9 mouse cellular contexts compared by ENCODE assay signal in the genomic region with DNA sequence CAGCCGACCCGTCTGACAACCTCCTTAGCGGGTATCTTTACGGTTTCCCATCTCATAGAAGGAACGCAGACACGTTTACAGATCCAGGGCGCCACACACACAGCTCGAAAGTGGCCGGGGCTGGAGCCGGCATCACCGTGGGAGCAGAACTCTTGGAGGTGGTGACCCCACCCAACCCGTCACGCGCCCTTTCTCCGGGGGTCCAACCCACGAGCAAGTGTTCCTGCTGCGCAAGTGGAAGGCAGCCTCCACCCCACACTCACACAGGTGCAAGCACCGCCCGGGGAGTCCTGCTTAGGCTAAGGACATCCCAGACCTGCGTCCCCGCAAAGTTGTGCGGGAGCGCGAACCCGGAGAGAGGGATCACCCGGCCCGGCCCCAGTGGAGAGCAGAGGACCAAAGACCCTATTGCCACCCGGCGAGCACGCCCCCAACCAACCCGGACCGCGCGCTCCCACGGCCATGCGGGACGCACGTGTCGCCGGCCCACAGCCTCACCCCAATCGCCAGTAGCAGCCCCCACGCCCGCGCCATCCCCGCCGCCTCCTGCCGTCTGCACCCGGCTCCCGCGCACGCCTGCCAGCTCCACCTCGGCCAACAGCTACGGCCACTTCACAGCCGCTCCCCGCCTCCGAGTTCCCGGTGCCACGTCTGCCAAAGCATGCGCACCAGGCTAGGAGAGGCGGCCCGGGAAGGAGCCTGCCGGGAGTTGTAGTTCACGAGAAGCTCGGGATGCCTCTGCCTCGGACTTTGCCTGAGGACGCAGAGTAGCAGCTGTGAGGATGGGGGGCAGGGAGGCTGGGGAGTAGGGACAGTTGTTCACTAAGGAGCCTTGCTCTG. TPM values are rescaled to one million over a fixed set of nuclear protein-coding genes. Genes with fewer than 3 reads are reported as not detected.
DNase-seq lines count a peak whose midpoint lies in the region; ATAC-seq and TF ChIP-seq lines count a peak whose summit lies in the region.
"Had no signal": no experiment of that assay in that cellular context is flagged by ENCODE, and none has a peak within 500 bp of the region (broad histone marks: within the 10 kb centered on the region; RNA-seq: fewer than 3 reads in every experiment).

Gene Pdia5 (minus strand): TSS at position 643 of the 840 bp plus-strand sequence.

- H3K9me3 ChIP-seq in hindbrain, postnatal 0 days (ENCODE audit: low read length), result no peaks in the 10 kb centered on the region

- H3K27me3 ChIP-seq in hindbrain, postnatal 0 days (ENCODE audit: insufficient read depth, low read length), result no peaks in the 10 kb centered on the region

- WGBS in hindbrain, postnatal 0 days, result under 1% methylated on average over 66 of the region's 66 CpGs

- peaks cover 3% of the 10 kb centered on the region; the same call in 1 of the 2 replicates for H3K4me1 ChIP-seq in hindbrain, postnatal 0 days (ENCODE audit: insufficient read depth, low read length)

- H3K4me3 ChIP-seq in hindbrain, postnatal 0 days (ENCODE audit: low read length), result peak within 1 kb of the TSS; percentile 77

- DNase-seq in adrenal gland, adult 18-20 months (ENCODE audit: low spot score in 2 of 2), result peak; percentile 84 to 87
- peak; percentile 85 for DNase-seq in gastrocnemius, postnatal 10 days
- peak; percentile 93 for DNase-seq in hindbrain, postnatal 0 days (ENCODE audit: low spot score)
- peak; percentile 87 to 93 for DNase-seq in left cerebral cortex, adult 18-20 months (ENCODE audit: low spot score in 2 of 2)
- DNase-seq in lung, postnatal 36 days, result peak; percentile 95
- peak; percentile 89 to 90 for DNase-seq in right cerebral cortex, adult 2 months (ENCODE audit: low spot score in 2 of 2)
- peak; percentile 93 for DNase-seq in yolk sac, embryonic 10.5 days (ENCODE audit: low spot score)

- no peak for TF ChIP-seq CTCF in hindbrain, postnatal 0 days (IDR thresholded peaks at IDR 0.05; ENCODE audit: low read depth)

- no peaks in the 10 kb centered on the region for H3K36me3 ChIP-seq in hindbrain, postnatal 0 days (ENCODE audit: insufficient read depth, low read length)

- peak within 1 kb of the TSS; percentile 59 for H3K9ac ChIP-seq in hindbrain, postnatal 0 days (replicated peaks; ENCODE audit: low read length)

- H3K27ac ChIP-seq in hindbrain, postnatal 0 days, result no peak within 1 kb of the TSS

- peak within 1 kb of the TSS; percentile 97 for H3K4me2 ChIP-seq in hindbrain, postnatal 0 days (ENCODE audit: low read depth, low read length)

- peak; percentile 94 for ATAC-seq in common myeloid progenitor, adult 5-6 weeks (replicated peaks; ENCODE audit: low read depth, poor library complexity, severe bottlenecking)
- ATAC-seq in hindbrain, postnatal 0 days, result peak; percentile 95

RNA-seq across cellular contexts. Expression of gene Pdia5, which starts in this region (rescaled TPM):
- total RNA-seq in adrenal gland, adult 18-20 months (2021), result 10 to 100 TPM; 14.7 to 16.5 TPM
- total RNA-seq in common myeloid progenitor, adult 5-6 weeks (2017), result 4.1 and 6.9 TPM in 2 replicates
- 10 to 100 TPM in 1 of 2 experiments, 1 to 10 TPM in 1; 7.5 to 12.4 TPM for total RNA-seq in gastrocnemius, postnatal 10 days (2021)
- 1.4 and 5.5 TPM in 2 replicates for total RNA-seq in hindbrain, postnatal 0 days (2014; rRNA removed)
- 9.1 and 9.2 TPM in 2 replicates for polyA plus RNA-seq in hindbrain, postnatal 0 days (2015; fragmentation: Nextera tagmentation; extraction: Ambion mirVana)
- 1 to 10 TPM; 3.1 to 3.5 TPM for total RNA-seq in left cerebral cortex, adult 18-20 months (2021)
- total RNA-seq: neutrophil, adult 5-6 weeks had no signal
